Mouse (Mus musculus) CH12.LX (cell line): ENCODE data around the gene Cbx2.

Source experiments
- E2F4 ChIP-seq: IDR thresholded peaks from 2 replicates; pipeline ENCODE4 v1.6.1; 2011; ENCODE audit warnings: low read depth, low read length, improper control_type of control experiment; ENCODE audit not compliant: insufficient replicate concordance
- ETS1 ChIP-seq: conservative IDR thresholded peaks from 2 replicates; pipeline ENCODE4 v1.6.1; 2012; ENCODE audit warnings: low read depth, mild to moderate bottlenecking, inconsistent platforms, low read length, improper control_type of control experiment, moderate library complexity
- POLR2A ChIP-seq: IDR thresholded peaks from 2 replicates; pipeline ENCODE4 v1.6.1; 2011; ENCODE audit warnings: low read depth, mild to moderate bottlenecking, improper control_type of control experiment, low read length
- POLR2AphosphoS2 ChIP-seq: IDR thresholded peaks from 2 replicates; pipeline ENCODE4 v1.6.1; 2011; ENCODE audit warnings: low read depth, low read length, improper control_type of control experiment
- RCOR1 ChIP-seq: conservative IDR thresholded peaks from 2 replicates; pipeline ENCODE4 v1.6.1; 2012; ENCODE audit warnings: low read depth, mild to moderate bottlenecking, inconsistent platforms, low read length, improper control_type of control experiment
- TBP ChIP-seq: conservative IDR thresholded peaks from 2 replicates; pipeline ENCODE4 v1.6.1; 2011; ENCODE audit warnings: low read depth, low read length, improper control_type of control experiment

GRCm38 (mm10) chr11:119079445-119079837 is 56.7 kb downstream of the Cbx2 start:
- TF ChIP-seq E2F4 (no peak), POLR2AphosphoS2 (no peak), POLR2A (no peak), ETS1 (no peak), TBP (no peak), RCOR1 (no peak)
